Mouse (Mus musculus): ENCODE data around the gene Mroh2a.
A peak's percentile ranks its signal among the peaks of the same experiment; 100 is the strongest.

The Mroh2a gene

DNA sequence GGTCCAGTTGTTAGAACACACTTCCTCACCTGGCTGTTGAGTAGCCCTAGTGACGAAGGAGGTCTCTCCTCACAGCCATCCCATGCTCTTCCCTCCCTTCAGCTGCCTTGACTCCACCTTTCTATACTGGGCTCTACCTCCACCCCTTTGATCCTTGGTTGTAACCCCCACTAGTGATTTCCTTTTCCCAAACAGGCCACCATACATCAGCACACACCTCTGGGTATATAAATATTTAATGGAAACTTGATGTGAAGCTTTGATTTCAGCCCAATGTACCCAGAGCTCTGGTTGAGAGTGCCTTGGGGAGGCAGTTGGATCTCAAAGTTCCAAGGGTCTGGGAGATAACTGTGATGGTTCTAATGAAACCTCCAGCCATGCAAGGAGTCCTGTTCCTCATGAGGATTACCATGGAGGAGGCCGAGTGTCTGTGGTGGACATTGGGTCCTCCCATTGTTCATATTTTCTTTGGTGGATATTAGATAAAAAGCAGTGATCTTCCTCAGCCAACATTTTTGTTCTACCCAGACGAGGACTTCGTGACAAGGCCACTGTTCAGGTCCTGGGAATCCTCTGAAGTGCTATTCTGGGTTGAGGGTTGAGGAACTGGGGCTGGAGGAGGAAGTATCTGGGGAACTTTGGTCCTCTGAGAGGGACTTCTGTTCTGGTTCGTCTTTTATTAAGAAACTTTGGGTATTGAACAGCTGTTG, at the start of gene Mroh2a:
Gene Mroh2a, plus strand, starts transcription at position 317 of the 710 bp plus-strand sequence.
- no peak for DNase-seq (ENCODE audit: low read depth, low spot score)

DNA sequence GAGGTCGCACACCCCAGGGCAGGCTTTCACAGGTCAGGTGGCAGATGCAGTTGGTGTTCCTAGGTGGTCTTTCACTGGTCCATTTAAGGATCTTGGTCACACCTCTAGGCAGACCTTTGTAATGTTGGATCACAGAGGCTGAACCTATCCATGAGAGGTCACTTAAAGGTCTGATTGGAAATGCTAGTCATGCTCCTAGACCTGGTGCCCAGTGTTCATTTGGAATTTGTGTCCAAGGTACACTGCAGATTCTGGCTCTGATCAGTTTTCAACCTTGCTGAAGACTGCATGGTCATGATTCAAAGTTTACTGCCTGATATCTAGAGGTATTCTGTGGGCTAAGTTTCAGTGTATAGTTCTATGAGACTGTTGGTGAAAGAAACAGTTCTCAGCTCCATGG, 47.1 kb upstream of the Mroh2a start:
- DNase-seq (ENCODE audit: low read depth, low spot score), result no peak

DNA sequence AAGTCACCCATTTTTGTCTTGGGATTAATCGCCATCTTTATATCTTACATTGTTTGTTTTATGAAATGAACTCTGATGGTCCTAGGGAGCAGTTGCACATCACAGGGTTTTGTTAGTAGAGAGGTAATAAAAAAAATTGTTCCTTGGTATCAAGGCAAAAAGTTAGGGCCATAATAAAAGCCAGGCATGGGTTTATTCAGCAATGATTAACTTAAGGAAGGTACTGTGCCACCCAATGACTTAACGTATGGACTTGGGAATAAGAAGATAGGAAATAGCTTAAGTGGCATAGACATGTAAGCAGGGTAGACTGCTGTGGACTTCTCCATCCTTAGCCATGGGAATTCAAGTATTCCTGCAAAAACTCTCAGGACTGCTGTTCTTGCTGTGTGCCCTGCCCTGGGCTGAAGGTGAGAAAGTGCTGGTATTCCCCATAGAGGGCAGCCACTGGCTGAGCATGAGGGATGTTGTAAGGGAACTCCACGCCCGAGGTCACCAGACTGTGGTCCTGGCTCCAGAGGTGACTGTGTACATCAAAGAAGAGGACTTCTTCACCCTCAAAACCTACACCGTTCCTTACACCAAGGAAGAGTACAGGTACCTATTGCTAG, 40.4 kb upstream of the Mroh2a start:
- DNase-seq (ENCODE audit: low read depth, low spot score), result no peak

DNA sequence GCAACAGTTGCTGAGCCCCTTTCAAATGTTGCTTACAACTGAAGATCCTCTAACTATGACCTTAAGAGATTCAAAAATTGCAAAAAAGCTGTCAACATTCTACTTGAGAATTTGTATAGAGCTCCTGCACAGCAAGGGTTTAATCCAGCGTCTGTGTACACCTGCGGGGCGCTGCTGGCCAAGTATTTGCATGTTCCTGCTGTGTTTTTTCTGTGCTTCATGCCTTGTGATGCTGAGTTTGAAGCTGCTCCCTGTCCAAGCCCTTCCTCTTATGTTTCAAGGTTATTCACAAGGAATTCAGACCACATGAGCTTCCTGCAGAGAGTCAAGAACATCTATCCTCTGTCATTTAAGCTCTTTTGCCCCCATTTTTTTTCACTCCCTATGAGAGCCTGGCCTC, 34.6 kb upstream of the Mroh2a start:
- DNase-seq (ENCODE audit: low read depth, low spot score), result no peak

DNA sequence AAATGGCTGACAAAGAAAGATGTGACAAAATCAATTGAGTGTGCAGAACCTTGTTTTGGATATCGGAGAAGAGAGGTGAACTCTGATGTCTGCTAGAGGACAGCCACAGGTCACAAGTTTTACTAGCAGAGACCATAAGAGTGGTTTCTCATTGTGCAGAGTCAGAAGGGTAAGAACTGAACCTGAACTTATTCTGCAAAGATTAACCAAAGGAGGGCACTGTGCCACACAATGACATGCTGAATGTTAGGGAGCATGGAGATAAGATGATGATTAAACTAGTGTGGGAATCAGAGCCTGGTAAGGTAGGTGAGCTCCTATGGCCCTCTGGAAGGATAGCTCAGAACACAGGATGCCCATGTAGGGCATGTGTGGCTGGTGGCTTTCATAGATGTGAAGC, 31.1 kb upstream of the Mroh2a start:
- DNase-seq (ENCODE audit: low read depth, low spot score), result no peak

DNA sequence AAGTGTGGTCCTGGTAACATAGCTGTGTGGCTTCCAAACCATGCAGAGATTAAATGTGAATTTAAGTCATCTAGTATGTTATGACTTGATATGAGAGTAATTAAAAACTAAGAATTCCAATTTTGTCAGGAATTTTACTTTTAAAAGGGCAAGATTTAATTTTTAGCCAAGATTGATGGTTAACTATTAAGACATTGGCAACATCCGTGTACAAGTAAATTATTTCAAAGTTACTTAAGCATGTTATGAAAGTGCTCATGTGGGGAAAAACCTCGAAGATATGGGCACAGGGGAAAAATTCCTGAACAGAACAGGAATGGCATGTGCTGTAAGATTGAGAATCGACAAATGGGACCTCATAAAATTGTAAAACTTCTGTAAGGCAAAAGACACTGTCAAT, 29.3 kb upstream of the Mroh2a start:
- DNase-seq (ENCODE audit: low read depth, low spot score), result no peak

DNA sequence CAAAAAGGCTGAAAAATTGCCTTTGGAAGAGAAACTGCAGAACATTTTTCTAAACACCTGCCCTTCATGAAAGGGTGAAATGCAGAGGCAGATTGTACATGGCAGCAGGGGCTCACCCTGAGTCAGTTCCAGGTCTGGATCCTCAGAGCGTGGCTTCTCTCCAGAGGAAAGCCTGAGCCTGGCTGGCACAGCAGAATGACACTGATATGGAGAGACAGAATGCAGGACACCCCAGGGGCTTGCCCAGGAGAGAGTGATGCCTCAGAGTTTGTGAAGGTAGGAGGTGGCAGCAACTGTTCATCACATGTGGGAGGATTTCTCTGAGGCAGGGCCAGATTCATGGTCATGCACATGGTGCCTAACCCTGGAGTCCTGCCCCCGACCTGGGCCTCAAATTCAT, 26.8 kb upstream of the Mroh2a start:
- no peak for DNase-seq (ENCODE audit: low read depth, low spot score)

DNA sequence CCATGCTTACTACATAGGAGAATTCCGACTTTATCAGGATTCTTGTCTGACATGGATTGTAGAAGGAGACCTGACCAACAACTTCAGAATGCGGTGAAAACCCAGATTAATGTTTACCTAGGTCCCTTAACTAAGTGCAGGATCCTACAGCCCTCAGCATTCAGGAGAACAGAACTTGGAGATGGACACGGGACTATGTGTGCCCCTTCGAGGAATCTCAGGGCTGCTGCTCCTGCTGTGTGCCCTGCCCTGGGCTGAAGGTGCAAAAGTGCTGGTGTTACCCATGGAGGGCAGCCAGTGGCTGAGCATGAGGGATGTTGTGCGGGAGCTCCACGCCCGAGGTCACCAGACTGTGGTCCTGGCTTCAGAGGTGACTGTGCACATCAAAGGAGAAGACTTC, 26.3 kb upstream of the Mroh2a start, which contains the start of gene Ugt1a2:
Gene Ugt1a2, plus strand, starts transcription at position 146 of the 400 bp plus-strand sequence.
- DNase-seq (ENCODE audit: low read depth, low spot score), result no peak

DNA sequence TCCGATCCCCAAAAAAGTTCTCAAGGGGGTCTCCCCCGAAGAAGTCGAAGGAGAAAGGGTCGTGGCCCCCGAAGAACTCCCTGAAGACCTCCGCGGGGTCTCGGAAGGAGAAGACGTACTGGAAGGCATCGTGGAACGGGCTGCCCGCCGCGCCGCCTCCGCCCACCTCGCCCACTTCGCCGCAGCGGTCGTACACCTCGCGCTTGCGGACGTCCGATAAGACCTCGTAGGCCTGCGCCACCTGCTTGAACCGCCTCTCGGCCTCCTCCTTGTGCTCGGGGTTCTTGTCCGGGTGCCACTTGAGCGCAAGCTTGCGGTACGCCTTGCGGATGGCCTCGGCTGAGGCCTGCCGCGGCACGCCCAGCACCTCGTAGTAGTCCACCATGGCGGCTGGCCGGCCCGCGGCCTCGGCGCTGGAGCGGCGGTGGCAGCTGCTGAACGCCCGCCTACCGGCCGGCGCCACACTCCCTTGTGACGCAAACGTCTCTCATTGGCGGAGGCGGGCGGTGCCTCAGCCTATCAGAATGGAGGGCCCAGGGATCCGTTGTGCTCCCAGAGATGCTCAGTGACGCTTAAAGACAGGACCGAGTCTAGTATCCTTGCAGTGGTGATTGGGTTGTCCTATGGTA, 21.4 kb upstream of the Mroh2a start, which contains the start of gene Dnajb3:
Gene Dnajb3, minus strand, starts transcription at position 489 of the 629 bp plus-strand sequence.
- DNase-seq (ENCODE audit: low read depth, low spot score), result peak; percentile 81

DNA sequence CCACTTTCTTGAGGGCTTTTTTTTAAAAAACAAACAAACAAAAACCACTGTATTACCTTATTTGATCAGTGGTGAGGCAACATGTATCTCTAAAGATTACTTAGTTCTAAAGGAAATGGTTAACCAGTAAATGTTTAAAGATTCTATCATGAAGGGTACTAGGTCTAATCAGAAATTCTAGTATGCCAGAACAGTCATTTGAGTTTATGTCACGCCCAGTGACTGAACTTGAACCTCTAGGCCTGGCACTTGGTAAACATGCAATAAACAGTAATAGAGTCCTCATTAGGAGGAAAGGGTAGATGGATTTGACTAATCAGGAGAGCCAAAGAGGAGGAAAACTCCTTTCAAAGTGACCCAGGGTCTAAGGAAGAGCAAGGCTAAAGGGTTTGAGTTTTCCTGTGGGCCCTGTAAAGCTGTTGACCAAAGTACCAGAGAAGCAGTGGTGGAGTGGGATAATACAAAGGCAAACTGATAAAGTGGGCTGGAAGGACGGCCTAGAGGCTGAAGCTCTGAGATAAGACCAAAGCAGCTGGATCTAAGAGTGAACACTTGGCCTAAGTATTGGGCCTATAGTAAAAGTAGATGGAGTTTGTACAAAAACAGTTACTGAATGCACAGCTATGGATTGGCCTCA, 19.8 kb upstream of the Mroh2a start:
- peak; percentile 74 for DNase-seq (ENCODE audit: low read depth, low spot score)

DNA sequence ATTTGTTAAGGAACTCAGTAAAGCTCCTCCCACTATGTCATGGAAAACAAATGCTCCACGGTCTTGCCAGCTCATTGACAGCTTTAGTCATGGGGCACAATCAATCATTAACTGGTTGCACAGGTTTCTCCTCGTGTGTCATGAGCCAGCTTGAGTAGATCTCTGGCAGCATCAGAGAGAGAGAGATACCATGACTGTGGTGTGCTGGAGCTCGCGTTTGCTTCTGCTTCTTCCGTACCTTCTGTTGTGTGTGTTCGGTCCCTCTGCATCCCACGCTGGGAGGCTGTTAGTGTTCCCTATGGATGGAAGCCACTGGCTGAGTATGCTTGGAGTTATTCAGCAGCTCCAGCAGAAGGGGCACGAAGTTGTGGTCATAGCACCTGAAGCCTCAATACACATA, 15.0 kb upstream of the Mroh2a start, which contains the start of gene Ugt1a1:
Gene Ugt1a1, plus strand, starts transcription at position 148 of the 400 bp plus-strand sequence.
- no peak for DNase-seq (ENCODE audit: low read depth, low spot score)

DNA sequence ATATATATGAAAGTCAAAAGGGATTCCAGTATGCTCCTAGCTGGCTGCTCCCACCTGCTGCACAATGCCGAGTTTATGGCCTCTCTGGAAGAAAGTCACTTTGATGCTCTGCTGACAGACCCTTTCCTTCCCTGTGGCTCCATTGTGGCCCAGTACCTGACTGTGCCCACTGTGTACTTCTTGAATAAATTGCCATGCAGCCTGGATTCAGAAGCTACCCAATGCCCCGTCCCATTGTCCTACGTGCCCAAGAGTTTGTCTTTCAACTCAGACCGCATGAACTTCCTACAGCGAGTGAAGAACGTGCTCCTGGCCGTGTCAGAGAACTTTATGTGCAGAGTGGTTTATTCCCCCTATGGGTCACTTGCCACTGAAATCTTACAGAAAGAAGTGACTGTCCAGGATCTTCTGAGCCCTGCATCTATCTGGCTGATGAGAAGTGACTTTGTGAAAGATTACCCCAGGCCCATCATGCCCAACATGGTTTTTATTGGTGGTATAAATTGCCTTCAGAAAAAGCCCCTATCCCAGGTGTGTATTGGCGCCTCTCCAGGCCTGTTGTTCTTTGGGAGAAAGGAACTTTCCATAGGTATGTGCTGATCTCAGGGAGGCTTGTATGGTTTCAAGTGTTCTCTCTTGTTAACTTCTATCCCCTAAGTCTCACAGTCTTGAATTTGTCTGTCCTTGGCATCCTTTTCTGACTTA, 14.3 kb upstream of the Mroh2a start:
- no peak for DNase-seq (ENCODE audit: low read depth, low spot score)

DNA sequence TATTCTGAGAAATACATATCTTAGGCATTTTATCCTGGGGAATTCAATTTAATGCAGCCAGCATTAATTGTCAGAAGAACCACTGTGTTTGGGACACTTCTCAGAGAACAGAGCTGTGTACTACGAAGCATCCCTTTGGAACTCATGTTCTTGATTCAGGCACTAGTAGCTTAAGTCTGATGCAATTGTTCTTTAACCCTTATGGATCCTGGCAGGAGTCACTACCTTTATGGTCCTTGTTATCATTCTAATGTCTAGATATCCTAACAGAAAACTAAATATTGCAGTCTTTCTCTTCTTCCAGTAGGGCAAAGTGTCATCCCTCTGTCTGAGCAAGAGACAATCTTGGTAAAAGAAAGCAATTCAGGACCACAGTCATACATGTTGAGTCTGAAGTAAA, 13.7 kb upstream of the Mroh2a start:
- no peak for DNase-seq (ENCODE audit: low read depth, low spot score)

DNA sequence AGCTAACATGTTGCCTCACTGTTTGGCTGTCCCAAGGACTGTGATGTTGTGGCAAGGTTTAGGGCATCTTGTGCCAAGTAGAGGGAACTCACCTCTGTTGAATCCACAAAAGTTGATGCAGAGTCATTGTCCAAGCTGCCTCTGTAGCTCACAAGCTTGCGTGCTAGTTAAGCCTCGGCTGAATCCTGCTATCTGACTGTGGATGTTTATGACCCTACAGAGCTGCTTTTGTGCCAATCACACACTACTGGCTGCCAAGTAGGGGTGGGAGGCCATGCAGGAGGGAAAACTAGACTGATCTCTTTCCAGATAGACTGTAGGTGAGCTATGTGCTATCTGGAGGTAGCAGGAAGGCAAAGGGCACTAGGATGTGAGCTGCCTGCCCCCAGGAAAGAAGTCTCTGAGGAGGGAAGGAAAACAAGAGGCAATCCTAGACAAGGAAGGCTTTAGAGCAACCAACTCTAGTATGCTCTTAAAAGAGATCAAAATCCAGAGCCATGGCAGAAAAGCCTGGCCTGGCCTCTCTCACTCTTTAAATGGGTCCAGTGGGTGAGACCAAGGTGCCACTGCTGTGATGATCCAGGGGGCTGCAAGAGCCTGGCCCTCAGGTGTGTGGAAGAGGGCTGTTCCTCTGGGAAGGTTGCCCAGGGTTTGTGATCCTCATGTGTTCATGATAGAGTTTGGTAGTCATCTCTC, 12.9 kb upstream of the Mroh2a start:
- no peak for DNase-seq (ENCODE audit: low read depth, low spot score)

DNA sequence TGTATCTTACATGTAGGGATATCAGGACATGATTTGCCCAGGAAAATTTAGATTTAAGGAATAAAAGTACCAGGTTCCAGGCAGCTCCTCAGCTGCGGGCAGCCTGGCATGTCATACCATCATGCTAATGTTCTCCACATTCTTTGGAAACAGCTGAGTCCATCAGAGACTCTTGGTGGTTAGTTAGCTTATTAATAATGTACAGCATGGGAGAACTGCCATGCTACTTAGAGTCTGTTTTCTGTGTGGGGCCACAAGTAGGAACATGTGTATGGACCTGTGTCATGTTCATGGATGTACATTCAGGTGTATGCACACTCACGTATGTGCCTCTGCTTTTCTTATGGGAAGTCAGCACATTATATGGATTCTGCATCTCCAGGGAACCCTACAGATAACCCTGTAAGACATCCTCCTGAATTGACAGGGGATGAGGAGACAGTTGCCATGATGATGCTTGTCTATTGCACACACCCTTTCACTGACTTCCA, 12.3 kb upstream of the Mroh2a start:
- no peak for DNase-seq (ENCODE audit: low read depth, low spot score)

DNA sequence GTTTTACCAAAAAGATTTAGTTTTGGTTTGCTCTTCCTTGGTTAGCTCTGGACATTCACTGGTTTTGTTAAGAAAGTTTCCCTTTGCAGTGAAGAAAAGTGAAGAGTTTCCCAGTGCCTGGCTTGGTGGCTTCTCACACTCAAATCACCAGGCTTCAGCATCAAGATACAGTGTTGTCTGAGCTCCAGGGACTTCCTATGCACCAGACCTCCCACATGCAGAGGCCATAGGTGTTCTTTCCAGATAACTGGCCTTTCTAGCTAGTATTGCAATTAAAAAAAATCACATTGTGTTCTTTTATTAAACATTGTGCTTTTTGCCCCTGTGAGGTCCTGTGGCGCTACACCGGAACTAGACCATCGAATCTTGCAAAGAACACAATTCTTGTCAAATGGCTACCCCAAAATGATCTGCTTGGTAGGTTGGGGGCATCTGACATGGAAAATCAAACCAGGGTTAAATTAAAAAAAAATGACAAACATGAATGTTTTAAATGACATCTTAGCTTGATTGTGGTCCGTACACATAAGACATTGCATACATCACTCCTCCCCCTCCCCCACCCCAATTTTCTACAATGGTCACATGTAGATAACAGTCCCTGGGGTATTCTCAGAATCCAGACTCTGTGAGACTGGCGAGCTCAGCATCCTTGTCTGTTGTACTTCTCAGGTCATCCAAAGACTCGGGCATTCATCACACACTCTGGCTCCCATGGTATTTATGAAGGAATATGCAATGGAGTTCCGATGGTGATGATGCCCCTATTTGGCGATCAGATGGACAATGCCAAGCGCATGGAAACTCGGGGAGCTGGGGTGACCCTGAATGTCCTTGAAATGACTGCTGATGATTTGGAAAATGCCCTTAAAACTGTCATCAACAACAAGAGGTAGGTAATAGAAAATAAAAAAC, 11.1 kb upstream of the Mroh2a start:
- no peak for DNase-seq (ENCODE audit: low read depth, low spot score)

DNA sequence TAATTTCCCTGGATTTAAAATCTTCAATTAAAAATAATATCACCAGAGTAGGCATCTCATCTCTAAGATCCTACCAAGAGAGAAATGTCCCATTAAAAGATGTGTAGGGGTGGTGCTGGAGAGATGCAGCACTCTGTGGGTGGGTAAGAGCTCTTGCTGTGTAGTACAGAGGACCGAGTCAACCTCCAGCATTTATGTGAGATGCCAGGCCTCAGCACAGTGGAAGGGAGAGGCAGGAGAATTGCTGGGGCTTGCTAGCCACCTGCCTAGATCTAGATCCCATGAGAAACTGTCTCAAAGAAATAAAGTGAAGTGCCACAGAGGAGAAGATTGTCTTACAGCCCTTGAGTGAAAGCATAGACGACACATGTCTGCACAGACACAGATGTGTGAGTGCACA, 10.2 kb upstream of the Mroh2a start:
- DNase-seq (ENCODE audit: low read depth, low spot score), result no peak

DNA sequence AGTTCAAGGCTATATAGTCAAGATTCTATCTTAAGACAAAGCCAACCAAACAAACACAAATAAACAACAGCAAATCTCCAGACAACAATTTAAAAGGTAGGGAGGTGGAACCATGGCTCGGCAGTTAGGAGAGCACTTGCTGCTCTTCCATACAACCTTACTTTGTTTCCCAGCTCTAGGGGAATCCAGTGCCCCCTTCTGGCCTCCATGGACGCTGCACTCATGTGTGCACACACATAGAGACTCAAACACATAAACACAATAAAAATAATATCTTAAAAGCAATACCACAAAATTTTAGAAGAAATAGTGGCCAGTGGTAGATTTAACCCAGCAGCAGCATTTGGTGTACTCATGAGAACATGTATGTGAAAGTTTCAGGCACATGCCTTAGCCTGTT, 9.6 kb upstream of the Mroh2a start:
- DNase-seq (ENCODE audit: low read depth, low spot score), result no peak

DNA sequence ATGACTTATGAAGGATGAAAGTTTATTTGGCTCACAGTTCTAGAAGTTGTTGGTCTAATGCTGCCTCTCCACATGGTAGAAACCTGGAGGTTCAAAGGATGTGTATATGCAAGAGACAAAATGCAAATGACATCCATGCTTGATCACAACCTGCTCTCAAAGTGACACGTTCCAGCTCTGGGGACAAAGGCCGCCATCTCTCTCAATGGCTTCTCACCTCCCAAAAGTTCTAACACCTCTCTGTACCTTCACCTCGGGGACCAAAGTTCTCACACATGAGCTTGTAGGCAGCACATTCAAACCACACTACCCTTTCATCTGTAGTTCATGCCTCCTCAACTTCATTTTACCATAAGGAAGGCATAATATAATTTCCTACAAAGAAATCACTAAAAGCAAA, 9.2 kb upstream of the Mroh2a start:
- DNase-seq (ENCODE audit: low read depth, low spot score), result no peak

DNA sequence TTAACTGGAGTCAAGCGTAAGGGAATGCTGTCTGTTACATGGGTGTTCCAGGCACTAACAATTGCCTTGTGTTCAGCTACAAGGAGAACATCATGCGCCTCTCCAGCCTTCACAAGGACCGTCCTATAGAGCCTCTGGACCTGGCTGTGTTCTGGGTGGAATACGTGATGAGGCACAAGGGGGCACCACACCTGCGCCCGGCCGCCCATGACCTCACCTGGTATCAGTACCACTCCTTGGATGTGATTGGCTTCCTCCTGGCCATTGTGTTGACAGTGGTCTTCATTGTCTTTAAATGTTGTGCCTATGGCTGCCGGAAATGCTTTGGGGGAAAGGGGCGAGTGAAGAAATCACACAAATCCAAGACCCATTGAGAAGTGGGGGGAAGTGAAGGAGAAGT, 8.7 kb upstream of the Mroh2a start:
- DNase-seq (ENCODE audit: low read depth, low spot score), result no peak
